Mouse (Mus musculus) embryonic stem cell, embryonic (primary cell): ENCODE results near the gene Sgip1.

Source experiments
- CTCF ChIA-PET, 4 experiments: fragments of 300-600 bp in 2 of 4; fragments of 350-600 bp in 2 of 4; sonication (Branson Sonifier 250); formaldehyde crosslinking; loops; one replicate each; lab custom pipeline; 2022; ENCODE audit warnings: inconsistent platforms in 2 of 4; lab: Charles Lee
- POLR2A ChIA-PET, 4 experiments: fragments of 300-600 bp in 2 of 4; fragments of 350-600 bp in 2 of 4; sonication (Branson Sonifier 250); formaldehyde crosslinking; loops; one replicate each; lab custom pipeline; 2022; ENCODE audit warnings: antibody characterized with exemption in 4 of 4, inconsistent platforms in 1 of 4; lab: Charles Lee

Gene Sgip1

GRCm38 (mm10) chr4:102741287-102741686 lies at the start of gene Sgip1:
TSS of gene Sgip1 (plus strand) at chr4:102741297.
- ChIA-PET CTCF (no interaction called here), POLR2A (interaction anchor here in 2 of 4 experiments (0.6 to 0.7 kb wide), 2 partner anchors 1329 to 1422 kb away, joined by 3 to 5 read pairs; no protein-coding TSS in a partner anchor)

- CTCF ChIA-PET: no interaction called here
- POLR2A ChIA-PET: no interaction called here
Observed at GRCm38 (mm10) chr4:102691402-102691801, 49.7 kb upstream of the Sgip1 start.

- CTCF ChIA-PET: no interaction called here
- POLR2A ChIA-PET: no interaction called here
Observed at GRCm38 (mm10) chr4:102697966-102698365, 43.1 kb upstream of the Sgip1 start.

GRCm38 (mm10) chr4:102711731-102712130 lies 29.4 kb upstream of the Sgip1 start:
- POLR2A ChIA-PET: no interaction called here
- CTCF ChIA-PET: interaction anchor here in 1 of 4 experiments (0.7 kb wide), 1 partner anchor 61 kb away, joined by 3 read pairs; no protein-coding TSS in a partner anchor

GRCm38 (mm10) chr4:102715532-102715931 lies 25.6 kb upstream of the Sgip1 start:
- ChIA-PET CTCF (interaction anchor here in 2 of 4 experiments (0.5 to 0.9 kb wide), 3 partner anchors 487 to 488 kb away, joined by 3 to 12 read pairs (median 3); no protein-coding TSS in a partner anchor), POLR2A (no interaction called here)

- ChIA-PET POLR2A (no interaction called here), CTCF (interaction anchor here in 1 of 4 experiments (0.6 kb wide), 1 partner anchor 399 kb away, joined by 3 read pairs; no protein-coding TSS in a partner anchor)
Observed at GRCm38 (mm10) chr4:102717123-102717828, 23.8 kb upstream of the Sgip1 start.

- POLR2A ChIA-PET: no interaction called here
- CTCF ChIA-PET: interaction anchor here in 2 of 4 experiments (0.7 to 1.4 kb wide), 3 partner anchors 143 to 626 kb away, joined by 3 read pairs; no protein-coding TSS in a partner anchor
Observed at GRCm38 (mm10) chr4:102719535-102719934, 21.6 kb upstream of the Sgip1 start.

GRCm38 (mm10) chr4:102719951-102720350 lies 21.1 kb upstream of the Sgip1 start:
- CTCF ChIA-PET: interaction anchor here in 2 of 4 experiments (0.7 to 1.4 kb wide), 3 partner anchors 143 to 626 kb away, joined by 3 read pairs; no protein-coding TSS in a partner anchor
- POLR2A ChIA-PET: no interaction called here

GRCm38 (mm10) chr4:102724442-102724841 lies 16.7 kb upstream of the Sgip1 start:
- CTCF ChIA-PET: interaction anchor here (0.5 to 1.1 kb wide), 5 partner anchors 10 to 530 kb away, joined by 3 to 6 read pairs (median 3); no protein-coding TSS in a partner anchor
- POLR2A ChIA-PET: interaction anchor here in 1 of 4 experiments (0.7 kb wide), 1 partner anchor 314 kb away, joined by 3 read pairs; no protein-coding TSS in a partner anchor

GRCm38 (mm10) chr4:102730976-102731375 lies 10.1 kb upstream of the Sgip1 start:
- CTCF ChIA-PET: no interaction called here
- POLR2A ChIA-PET: interaction anchor here in 1 of 4 experiments (1.0 kb wide), 1 partner anchor 16 kb away, joined by 3 read pairs; no protein-coding TSS in a partner anchor

GRCm38 (mm10) chr4:102734022-102734657 lies 7.0 kb upstream of the Sgip1 start:
- POLR2A ChIA-PET: no interaction called here

GRCm38 (mm10) chr4:102753334-102754090 lies 12.4 kb downstream of the Sgip1 start:
- ChIA-PET POLR2A (no interaction called here), CTCF (no interaction called here)

More at GRCm38 (mm10) chr4:102734022-102734657, 7.0 kb upstream of the Sgip1 start:
- CTCF ChIA-PET: interaction anchor here in 1 of 4 experiments (0.7 to 1.2 kb wide), 2 partner anchors 10 to 595 kb away, joined by 3 read pairs; no protein-coding TSS in a partner anchor

GRCm38 (mm10) chr4:102759095-102759890 lies 18.2 kb downstream of the Sgip1 start:
- ChIA-PET CTCF (no interaction called here), POLR2A (interaction anchor here in 1 of 4 experiments (1.0 kb wide), 1 partner anchor 355 kb away, joined by 3 read pairs; the partner anchor contains the start of gene Mier1)

- CTCF ChIA-PET: no interaction called here
- POLR2A ChIA-PET: interaction anchor here in 1 of 4 experiments (1.0 kb wide), 1 partner anchor 354 kb away, joined by 3 read pairs; the partner anchor contains the start of gene Mier1
Observed at GRCm38 (mm10) chr4:102760042-102760821, 19.1 kb downstream of the Sgip1 start.

- ChIA-PET POLR2A (no interaction called here), CTCF (no interaction called here)
Observed at GRCm38 (mm10) chr4:102762075-102762474, 21.0 kb downstream of the Sgip1 start.

GRCm38 (mm10) chr4:102769070-102769469 lies 28.0 kb downstream of the Sgip1 start:
- ChIA-PET POLR2A (no interaction called here), CTCF (no interaction called here)

- ChIA-PET POLR2A (no interaction called here), CTCF (interaction anchor here in 1 of 4 experiments (0.5 kb wide), 1 partner anchor 1113 kb away, joined by 5 read pairs; no protein-coding TSS in a partner anchor)
Observed at GRCm38 (mm10) chr4:102769936-102770335, 28.8 kb downstream of the Sgip1 start.
